Mouse (Mus musculus): ENCODE results near the gene Psmc4. TPM values are rescaled to one million over a fixed set of nuclear protein-coding genes. Genes with fewer than 3 reads are reported as not detected.

The Psmc4 gene
- polyA plus RNA-seq, 1 experiment from 2014 or later, result 212 TPM

DNA sequence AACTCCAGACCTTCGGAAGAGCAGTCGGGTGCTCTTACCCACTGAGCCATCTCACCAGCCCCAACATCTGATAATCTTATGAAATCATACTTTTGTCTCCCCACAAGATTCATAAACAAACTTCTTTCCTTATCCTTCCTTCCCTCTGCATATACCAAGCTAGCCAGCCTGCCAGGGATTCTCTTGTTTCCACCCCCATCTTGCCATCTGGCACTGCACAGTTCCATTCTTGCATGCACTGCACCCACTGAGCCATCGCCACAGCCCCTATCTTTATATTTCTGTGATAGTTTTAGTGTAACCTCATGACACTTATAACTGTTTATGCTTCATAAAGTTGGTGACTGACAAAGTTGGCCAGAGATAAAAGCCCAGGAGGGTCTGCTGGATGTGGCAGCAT lies 39.6 kb downstream of the Psmc4 start:
- Histone ChIP-seq H3K4me1 (ENCODE audit: control insufficient read depth in 2 of 2, insufficient read depth in 2 of 2, low read length in 2 of 2) (peaks cover 2 to 7% of the 10 kb centered on the region in 2 experiments; a peak in 2 of 4 replicates), H3K27me3 (ENCODE audit: control insufficient read depth, insufficient read depth, low read length) (no peaks in the 10 kb centered on the region), H3K27ac (replicated peaks in 1 of 2; ENCODE audit: control insufficient read depth in 1 of 2, insufficient read depth in 1 of 2, low read depth in 2 of 2, low read length in 2 of 2) (no peak overlapping the region), H3K9ac (ENCODE audit: low read length) (no peak overlapping the region), H3K4me3 (ENCODE audit: control insufficient read depth in 1 of 2, insufficient read depth in 1 of 2, low read depth in 1 of 2, low read length in 2 of 2) (no peak overlapping the region), H3K4me2 (ENCODE audit: low read length) (no peak overlapping the region), H3K36me3 (ENCODE audit: control insufficient read depth, insufficient read depth, low read length) (peaks cover 12% of the 10 kb centered on the region), H3K9me3 (ENCODE audit: control insufficient read depth, low read length) (no peaks in the 10 kb centered on the region)
- WGBS, result 97% methylated on average over 3 of the region's 3 CpGs
- ATAC-seq (ENCODE audit: insufficient number of reproducible peaks, insufficient read depth, low FRiP score, low read depth), result no peak

Other genes with a start within 250 kb of the Psmc4 start
- 1.2 TPM in 2 replicates for gene Zfp626, start 242.9 kb downstream of the Psmc4 start, polyA plus RNA-seq (2014; fragmentation: Nextera tagmentation; extraction: Ambion mirVana)
- 5.2 and 6.7 TPM in 2 replicates for gene Zfp59, start 211.5 kb downstream of the Psmc4 start, polyA plus RNA-seq (2014; fragmentation: Nextera tagmentation; extraction: Ambion mirVana)
- 3.5 and 3.8 TPM in 2 replicates for gene Zfp607a, start 192.6 kb downstream of the Psmc4 start, polyA plus RNA-seq (2014; fragmentation: Nextera tagmentation; extraction: Ambion mirVana)
- 8.3 and 9.5 TPM in 2 replicates for gene Zfp974, start 120.6 kb downstream of the Psmc4 start, polyA plus RNA-seq (2014; fragmentation: Nextera tagmentation; extraction: Ambion mirVana)
- gene Zfp780b, start 70.9 kb downstream of the Psmc4 start, polyA plus RNA-seq (2014; fragmentation: Nextera tagmentation; extraction: Ambion mirVana), result 13.1 and 13.2 TPM in 2 replicates
- 1.9 and 2.2 TPM in 2 replicates for gene Zfp850, start 36.0 kb downstream of the Psmc4 start, polyA plus RNA-seq (2014; fragmentation: Nextera tagmentation; extraction: Ambion mirVana)
- gene Fcgbp, start 21.1 kb upstream of the Psmc4 start, polyA plus RNA-seq (2014; fragmentation: Nextera tagmentation; extraction: Ambion mirVana), result not detected in 2 replicates
- gene 9530053A07Rik, start 79.4 kb upstream of the Psmc4 start, polyA plus RNA-seq (2014; fragmentation: Nextera tagmentation; extraction: Ambion mirVana), result 0.03 TPM in 1 of 2 replicates, not detected in the other
- gene Fbl, start 119.6 kb upstream of the Psmc4 start, polyA plus RNA-seq (2014; fragmentation: Nextera tagmentation; extraction: Ambion mirVana), result 20.1 and 23.1 TPM in 2 replicates
- gene Dyrk1b, start 129.4 kb upstream of the Psmc4 start, polyA plus RNA-seq (2014; fragmentation: Nextera tagmentation; extraction: Ambion mirVana), result 10.7 and 11.7 TPM in 2 replicates
- 8.4 and 10.3 TPM in 2 replicates for gene Eid2, start 217.8 kb upstream of the Psmc4 start, polyA plus RNA-seq (2014; fragmentation: Nextera tagmentation; extraction: Ambion mirVana)
- gene Eid2b, start 227.6 kb upstream of the Psmc4 start, polyA plus RNA-seq (2014; fragmentation: Nextera tagmentation; extraction: Ambion mirVana), result 6.7 and 8.4 TPM in 2 replicates
- not detected in 2 replicates for gene Selenov, start 241.1 kb upstream of the Psmc4 start, polyA plus RNA-seq (2014; fragmentation: Nextera tagmentation; extraction: Ambion mirVana)

All from heart, embryonic 14.5 days (tissue).